Mouse (Mus musculus): ENCODE data around the gene Sytl3. TPM values are rescaled to one million over a fixed set of nuclear protein-coding genes. Genes with fewer than 3 reads are reported as not detected.
"Not testable (repeated sequence)": the region's sequence is repeated elsewhere in the genome, so short reads cannot be mapped to it uniquely, and the experiment has no call there.

Sytl3 gene
- polyA plus RNA-seq, 1 experiment, result 0.37 TPM

DNA sequence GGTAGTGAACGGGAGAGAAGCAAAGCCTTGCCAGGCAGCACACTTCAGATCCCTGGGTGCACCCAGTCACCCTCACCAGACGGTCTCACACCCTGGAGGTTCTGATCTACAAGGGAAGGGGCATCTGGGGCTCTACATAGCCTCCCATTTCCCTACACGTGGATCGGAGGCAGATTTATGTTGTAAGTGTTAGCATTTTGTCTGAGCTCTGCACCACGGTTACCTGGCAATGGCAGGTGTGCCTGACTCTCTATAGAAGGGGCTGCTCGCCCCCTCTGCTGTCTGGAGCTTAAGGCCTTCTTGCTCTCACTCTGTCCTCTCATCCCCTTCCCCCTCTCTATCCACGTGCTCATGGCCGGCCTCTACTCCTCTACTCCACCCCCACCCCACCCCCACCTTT, 37.6 kb downstream of the Sytl3 start:
- H3K4me3 ChIP-seq (replicated peaks); H3K36me3 ChIP-seq (replicated peaks; ENCODE audit: low read length); H3K9me3 ChIP-seq; H3K4me1 ChIP-seq; H3K27me3 ChIP-seq (replicated peaks): not testable (repeated sequence)

DNA sequence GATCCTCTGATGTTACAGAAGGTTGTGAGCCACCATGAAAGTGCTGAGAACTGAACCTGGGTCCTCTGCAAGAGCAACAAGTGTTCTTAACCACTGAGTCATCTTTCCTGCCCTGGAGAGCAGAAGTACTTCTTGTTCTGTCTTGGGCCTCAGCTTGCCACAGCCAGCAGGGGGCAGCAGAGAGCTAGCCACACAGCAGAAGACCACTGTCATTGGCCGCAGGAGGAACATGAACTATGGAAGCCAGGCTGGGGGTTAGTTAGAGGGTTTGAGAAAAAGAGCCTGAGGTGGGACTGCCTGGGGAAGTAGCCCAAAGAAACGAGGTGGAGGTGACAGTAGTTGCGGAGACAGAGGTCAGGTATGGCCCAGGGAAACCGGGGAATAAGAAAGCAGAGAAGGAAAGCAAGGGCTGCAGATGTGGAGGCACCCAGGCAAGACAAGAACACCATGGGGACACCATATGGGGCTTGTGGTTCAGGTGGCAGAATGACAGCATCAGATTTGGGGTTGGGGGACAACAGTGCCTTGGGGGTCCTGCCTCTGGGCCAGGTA, 38.4 kb downstream of the Sytl3 start:
- H3K27me3 ChIP-seq (replicated peaks); H3K4me1 ChIP-seq; H3K4me3 ChIP-seq (replicated peaks); H3K9me3 ChIP-seq; H3K36me3 ChIP-seq (replicated peaks; ENCODE audit: low read length): not testable (repeated sequence)

DNA sequence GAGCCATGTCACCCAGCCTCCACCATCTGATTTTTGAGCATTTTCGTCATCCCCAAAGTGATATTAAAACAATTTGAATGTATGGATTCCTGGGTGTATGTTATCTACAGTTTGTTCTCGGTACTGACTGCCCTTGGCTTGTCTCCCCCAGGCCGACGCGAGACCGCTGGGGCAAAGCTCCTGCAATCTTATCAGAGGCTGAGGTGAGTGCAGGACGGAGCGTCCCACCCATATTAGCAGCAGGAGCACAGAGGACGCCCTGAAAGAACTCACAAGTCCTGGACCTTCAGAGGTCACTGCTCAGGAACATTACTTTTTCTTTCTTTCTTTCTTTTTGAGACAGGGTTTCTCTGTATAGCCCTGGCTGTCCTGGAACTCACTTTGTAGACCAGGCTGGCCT, 40.6 kb downstream of the Sytl3 start:
- H3K4me1 ChIP-seq; H3K27me3 ChIP-seq (replicated peaks); H3K9me3 ChIP-seq; H3K36me3 ChIP-seq (replicated peaks; ENCODE audit: low read length); H3K4me3 ChIP-seq (replicated peaks): not testable (repeated sequence)

DNA sequence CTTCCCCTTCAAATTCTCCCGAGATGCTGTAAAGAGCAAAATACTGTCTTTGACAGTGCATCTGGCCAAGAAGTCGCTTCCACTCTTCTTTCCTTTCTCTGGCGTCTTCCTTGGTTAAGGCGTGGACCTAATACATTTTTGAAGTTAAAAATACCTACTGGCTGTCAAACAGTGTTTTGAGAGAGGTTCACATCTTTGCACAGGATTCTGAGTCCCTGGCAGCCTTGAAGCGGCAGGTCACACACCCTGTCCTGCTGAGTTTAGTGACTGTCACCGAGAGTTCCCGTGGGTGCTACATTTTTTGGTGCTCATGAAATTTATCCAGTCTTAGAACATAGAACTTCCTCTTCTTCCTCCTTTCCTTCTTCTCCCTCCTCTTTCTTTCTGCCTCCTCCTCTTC, 41.2 kb downstream of the Sytl3 start:
- not testable (repeated sequence) for H3K4me3 ChIP-seq (replicated peaks); H3K9me3 ChIP-seq; H3K36me3 ChIP-seq (replicated peaks; ENCODE audit: low read length); H3K27me3 ChIP-seq (replicated peaks); H3K4me1 ChIP-seq

DNA sequence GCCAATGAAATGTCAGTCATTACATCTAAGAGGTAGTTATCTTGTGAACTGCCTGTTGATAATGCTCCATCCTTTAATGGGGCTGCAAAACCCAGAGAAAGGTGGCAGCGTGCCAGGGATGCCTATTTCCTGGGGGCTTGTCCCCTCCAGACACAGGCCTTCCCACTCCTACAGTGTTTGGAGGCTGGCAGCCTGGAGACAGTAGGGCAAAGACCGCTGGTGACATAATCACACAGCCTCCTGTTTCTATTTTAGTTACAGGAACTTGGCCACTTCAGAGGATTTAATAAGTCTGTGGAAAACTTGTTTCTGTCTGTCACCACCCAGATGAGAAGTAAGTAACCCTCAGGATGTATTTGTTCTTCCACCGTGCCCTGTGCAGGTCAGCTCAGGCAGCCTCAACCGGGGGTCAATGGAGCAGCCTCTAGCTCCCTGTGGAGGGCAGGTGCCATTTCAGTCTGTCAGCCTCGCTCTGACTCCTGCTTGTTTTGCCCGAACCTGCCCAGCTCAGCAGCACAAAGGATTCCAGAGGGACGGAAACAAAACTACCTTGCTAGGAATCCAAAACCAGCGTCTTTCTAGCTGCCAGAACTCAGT, 43.8 kb downstream of the Sytl3 start:
- not testable (repeated sequence) for H3K4me1 ChIP-seq; H3K36me3 ChIP-seq (replicated peaks; ENCODE audit: low read length); H3K27me3 ChIP-seq (replicated peaks); H3K4me3 ChIP-seq (replicated peaks); H3K9me3 ChIP-seq

DNA sequence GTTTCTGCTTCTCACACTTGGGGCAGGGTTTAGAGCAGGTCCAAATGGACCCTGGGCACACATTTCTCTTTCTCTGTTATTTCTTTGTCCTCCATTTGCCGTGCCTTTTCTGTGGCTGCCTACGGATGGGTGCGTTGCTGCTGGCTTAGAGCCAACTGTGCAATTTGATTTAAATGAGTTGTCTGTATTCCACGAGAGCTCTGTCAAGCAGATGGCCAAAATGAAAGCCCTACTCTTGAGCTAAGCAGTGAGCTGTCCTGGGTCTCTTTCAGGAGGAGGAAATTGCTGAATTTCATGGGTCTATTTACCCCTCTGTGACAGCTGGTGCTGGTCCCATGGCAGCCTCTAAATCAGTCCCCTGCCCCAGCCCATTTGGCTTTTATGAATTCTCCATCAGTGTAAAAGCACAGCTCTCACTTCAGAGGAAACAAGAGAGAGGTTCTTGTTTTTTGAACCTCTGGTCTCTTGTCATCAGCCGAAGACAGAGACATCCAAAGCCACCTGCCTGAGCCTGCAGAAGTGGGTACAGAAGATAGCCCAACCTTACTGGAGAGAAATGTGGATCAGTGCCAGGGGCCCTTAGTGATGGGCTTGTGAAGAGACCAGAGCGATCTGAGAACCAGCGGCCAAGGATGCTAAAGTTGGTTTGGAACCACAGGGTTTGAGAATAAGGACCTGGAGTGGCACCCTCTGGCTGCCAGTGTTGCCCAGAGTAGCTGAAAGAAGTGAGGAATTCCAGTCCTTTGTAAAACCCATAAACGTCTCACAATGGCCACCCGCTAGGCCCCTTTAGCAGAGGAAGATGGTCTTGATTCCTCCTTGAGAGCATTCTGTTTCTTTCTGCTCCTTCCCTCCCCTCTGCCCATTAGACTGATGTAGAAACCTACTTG, 44.7 kb downstream of the Sytl3 start:
- not testable (repeated sequence) for H3K4me3 ChIP-seq (replicated peaks); H3K36me3 ChIP-seq (replicated peaks; ENCODE audit: low read length); H3K4me1 ChIP-seq; H3K27me3 ChIP-seq (replicated peaks); H3K9me3 ChIP-seq

DNA sequence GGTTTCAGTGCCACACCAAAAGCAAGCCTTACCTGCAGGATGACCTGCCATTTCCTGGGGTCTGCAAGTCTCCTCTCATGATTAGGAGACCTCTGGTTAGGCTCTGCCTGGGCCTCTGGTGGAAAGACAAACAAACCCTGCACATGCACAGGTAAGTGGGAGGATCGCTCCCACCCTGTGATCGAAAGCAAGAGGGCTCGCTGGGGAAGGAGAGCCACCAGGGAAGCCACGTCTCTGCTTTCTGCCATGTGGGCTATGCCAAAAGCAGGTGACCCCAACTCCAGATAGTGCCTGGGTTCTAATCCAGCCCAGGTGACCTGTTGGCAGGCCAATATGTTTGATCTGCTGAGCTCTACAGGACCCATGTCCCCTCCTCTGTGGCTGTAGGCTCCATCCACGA, 47.6 kb downstream of the Sytl3 start:
- H3K27me3 ChIP-seq (replicated peaks); H3K36me3 ChIP-seq (replicated peaks; ENCODE audit: low read length); H3K4me1 ChIP-seq; H3K9me3 ChIP-seq; H3K4me3 ChIP-seq (replicated peaks): not testable (repeated sequence)

DNA sequence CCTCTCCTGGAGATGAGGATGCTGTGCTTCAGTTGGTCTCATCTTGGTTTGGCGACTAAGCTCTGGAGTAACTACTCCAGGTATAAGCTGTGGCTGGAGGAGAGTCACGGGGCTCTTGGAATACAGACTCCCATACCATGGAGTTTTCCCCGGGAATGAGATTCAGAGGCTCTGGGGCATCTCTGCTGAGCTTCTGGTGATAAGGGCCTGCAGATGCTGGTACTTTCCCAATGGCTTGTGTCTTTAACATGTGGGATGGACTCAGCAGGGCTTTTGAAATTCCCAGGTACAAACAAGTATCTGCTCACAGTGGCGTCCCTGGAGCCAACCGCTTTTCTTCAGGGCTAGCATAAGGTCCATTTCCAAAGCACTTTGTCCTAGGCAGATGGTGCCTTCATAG, 48.5 kb downstream of the Sytl3 start:
- H3K4me3 ChIP-seq (replicated peaks), result not testable (repeated sequence)

DNA sequence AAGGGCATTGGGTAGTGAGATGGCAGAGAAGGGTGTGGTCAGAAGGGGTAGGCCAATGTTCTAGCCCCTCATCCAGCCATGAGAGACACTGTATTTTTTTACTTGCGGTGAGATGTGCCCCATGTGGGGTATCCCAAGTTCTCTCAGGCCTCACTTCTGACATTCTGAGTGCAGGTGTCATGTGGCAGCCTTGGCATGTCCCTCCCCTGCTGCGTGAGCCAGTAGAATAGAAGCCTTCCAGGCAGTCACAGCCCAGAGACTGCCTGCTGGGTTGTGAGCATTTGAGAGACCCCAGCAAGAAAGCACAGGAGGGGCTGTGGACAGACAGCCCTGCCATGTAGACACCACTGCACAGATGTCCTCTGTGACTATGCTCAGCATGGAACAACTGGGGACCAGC, 49.3 kb downstream of the Sytl3 start:
- not testable (repeated sequence) for H3K27me3 ChIP-seq (replicated peaks); H3K4me1 ChIP-seq; H3K4me3 ChIP-seq (replicated peaks); H3K9me3 ChIP-seq; H3K36me3 ChIP-seq (replicated peaks; ENCODE audit: low read length)

More for the DNA sequence above, 48.5 kb downstream of the Sytl3 start:
- H3K27me3 ChIP-seq (replicated peaks); H3K36me3 ChIP-seq (replicated peaks; ENCODE audit: low read length); H3K9me3 ChIP-seq; H3K4me1 ChIP-seq: not testable (repeated sequence)

DNA sequence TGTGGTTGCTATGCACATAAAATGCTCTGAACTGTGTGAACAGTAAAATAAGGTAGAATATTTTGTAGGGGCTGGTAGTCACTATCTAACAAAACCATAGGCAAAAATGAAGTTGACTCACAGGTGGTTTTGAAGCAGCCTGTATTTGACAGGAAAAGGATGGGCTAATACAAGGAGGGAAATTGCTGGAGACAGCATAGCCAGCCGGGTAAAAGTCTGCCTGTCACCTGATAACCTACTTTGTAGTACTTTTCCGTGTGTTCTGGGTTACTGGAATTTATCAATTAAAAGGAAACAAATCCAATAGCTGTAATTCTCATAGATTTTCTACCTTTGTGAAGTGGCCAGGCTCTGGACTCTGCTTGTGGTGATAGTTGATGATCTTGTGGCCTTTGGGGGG, 54.6 kb downstream of the Sytl3 start:
- not testable (repeated sequence) for H3K9me3 ChIP-seq; H3K27me3 ChIP-seq (replicated peaks); H3K4me3 ChIP-seq (replicated peaks); H3K4me1 ChIP-seq; H3K36me3 ChIP-seq (replicated peaks; ENCODE audit: low read length)

DNA sequence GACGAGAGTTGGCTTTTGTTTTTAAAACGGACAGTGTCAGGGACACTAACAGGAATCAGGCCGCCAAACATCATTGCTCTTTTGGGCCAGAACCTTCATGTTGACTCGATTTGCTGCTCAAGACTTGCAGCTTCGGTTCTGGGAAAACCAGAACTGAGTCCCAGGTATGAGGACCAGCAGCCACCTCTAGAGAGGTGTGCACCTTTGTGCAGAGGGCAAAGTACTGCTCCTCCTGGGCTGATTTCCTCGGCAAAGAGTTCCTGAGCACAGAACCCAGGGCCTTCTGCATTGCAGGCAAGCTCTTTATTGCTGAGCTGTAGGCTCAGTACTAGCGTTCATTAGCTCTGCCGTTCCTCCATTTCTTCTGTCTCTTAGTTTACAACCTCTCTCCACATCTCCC, 55.1 kb downstream of the Sytl3 start:
- not testable (repeated sequence) for H3K36me3 ChIP-seq (replicated peaks; ENCODE audit: low read length); H3K4me1 ChIP-seq; H3K27me3 ChIP-seq (replicated peaks); H3K9me3 ChIP-seq; H3K4me3 ChIP-seq (replicated peaks)

DNA sequence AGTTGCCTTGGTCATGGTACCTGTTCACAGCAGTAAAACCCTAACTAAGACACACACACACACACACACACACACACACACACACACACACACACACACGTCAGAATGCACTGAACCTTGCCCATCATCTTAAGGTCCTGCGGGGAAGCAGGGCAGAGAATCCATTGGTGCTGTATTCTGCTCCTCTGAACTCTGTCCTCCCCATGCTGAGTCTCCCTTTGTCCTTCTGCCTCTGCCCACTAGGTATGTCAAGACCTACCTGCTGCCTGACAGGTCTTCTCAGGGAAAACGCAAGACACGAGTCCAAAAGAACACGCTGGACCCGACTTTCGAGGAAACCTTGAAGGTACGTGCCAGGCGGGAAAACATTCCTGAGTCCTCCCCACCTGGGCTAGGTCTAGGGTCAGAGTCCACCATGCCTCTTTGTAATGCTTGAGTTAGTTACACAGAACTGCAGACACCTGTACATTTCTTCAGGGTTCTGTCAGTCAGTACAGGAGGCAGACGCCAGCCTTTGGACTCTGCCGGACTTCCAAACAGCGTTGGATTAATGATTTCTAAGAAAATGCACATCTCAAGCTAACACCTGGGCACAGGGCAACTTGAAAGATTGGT, 69.2 kb downstream of the Sytl3 start:
- H3K4me1 ChIP-seq, result no peaks in the 10 kb centered on the region
- H3K27me3 ChIP-seq (replicated peaks), result peaks cover 16% of the 10 kb centered on the region
- 0 out of 2 replicates have a peak, but pooled peaks cover 3% of the 10 kb centered on the region for H3K9me3 ChIP-seq
- no peak overlapping the region for H3K4me3 ChIP-seq (replicated peaks)
- no peaks in the 10 kb centered on the region for H3K36me3 ChIP-seq (replicated peaks; ENCODE audit: low read length)
- TF ChIP-seq GATA1 (IDR thresholded peaks at IDR 0.05; ENCODE audit: borderline replicate concordance, low read length) (no peak), FLI1 (IDR thresholded peaks at IDR 0.05; ENCODE audit: low read length) (no peak)
